Mouse (Mus musculus) MEL-GATA-1-ER (cell line): ENCODE results near the gene Rasl12.
A peak's percentile ranks its signal among the peaks of the same experiment; 100 is the strongest.

ENCODE experiments used
- DNase-seq: peaks from one replicate; pipeline ENCODE4 v3.0.0-alpha.2; 2012; ENCODE audit warnings: low read depth; ENCODE audit errors: extremely low read depth

Rasl12 gene

DNA sequence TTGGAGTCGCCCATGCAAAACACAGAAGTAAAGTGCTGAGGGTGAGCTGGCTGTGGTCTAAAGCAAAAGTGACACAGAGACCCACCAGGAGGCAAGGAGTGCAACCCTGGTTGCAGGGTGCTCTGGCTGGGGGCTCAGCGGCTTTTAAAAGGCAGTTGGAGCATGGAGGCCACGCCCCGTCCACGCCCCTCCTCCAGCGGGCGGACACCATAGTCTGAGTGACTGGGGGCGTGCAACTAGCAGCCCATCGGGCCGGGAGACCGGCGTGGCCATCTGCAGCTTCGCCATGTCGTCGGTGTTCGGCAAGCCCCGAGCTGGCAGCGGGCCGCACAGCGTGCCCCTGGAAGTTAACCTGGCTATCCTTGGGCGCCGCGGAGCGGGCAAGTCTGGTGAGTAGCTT, at the start of gene Rasl12:
Gene Rasl12 (plus strand): TSS at position 228 of the 400 bp plus-strand sequence.
- DNase-seq = peak; percentile 30

- no peak for DNase-seq
These were observed 45.1 kb upstream of the Rasl12 start for GRCm38 (mm10) chr9:65353251-65353650.

DNA sequence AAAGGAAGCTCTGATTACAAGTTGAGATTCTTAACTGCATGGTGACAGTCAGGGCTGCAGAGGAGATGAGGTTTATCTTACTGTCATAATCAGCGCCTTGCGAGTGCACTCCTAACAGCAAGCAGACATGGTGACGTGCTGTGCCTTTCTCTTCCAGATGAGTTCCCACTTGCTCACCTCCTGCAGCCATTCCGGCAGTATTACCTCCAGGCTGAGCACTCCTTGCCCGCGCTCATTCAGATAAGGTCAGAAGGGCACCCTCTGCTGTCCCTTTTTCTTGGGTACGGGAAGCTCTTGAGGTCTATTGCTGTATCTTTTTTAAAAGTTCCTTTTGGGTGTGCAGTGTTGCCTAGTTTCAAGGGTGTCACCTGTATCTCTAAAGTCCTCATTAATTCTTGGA, 41.7 kb upstream of the Rasl12 start:
- DNase-seq = no peak

DNA sequence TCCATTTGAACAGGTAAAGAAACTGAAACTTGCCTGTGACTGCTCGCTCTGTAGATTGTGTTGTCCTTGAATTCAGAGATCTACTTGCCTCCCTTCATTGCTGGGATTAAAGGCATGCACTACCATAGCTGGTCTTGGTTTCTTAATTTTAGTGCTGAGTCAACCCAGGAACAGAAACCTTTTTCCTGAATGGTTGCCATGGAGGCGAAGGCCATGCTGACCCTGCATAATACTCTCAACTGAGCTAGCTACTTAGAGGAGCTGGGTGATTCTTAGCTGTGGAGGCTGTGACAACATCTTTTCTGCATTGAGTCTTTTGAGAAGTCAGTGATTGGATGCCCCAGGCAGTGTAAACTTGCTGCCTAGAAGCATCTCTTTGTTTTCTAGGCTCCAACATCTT, 41.3 kb upstream of the Rasl12 start:
- DNase-seq = no peak

DNA sequence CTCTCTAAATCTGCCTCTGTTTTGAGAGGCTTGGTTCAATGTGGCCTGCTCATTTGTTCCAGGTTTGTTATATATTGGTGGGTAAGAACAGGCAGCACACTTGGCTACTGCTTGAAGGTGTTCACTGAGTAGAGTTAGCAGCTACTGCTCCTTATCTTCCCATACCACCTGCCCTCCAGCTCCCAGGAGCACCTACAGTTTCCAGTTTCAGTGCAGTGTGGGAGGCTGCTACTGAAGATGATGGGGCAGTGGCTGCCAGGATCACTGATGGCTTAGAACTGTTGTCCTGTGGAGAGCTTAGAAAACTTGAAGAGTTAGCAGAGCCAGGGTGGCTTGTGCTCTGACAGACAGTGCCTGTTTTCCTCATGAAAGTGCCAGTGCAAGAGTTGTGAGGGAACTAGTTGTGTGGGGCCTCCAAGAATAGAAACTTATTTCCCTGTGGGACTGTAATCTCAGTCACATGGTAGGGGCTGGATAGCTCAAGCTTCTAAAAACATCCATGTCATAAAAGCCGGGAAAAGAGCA, 39.3 kb upstream of the Rasl12 start:
- DNase-seq = no peak

DNA sequence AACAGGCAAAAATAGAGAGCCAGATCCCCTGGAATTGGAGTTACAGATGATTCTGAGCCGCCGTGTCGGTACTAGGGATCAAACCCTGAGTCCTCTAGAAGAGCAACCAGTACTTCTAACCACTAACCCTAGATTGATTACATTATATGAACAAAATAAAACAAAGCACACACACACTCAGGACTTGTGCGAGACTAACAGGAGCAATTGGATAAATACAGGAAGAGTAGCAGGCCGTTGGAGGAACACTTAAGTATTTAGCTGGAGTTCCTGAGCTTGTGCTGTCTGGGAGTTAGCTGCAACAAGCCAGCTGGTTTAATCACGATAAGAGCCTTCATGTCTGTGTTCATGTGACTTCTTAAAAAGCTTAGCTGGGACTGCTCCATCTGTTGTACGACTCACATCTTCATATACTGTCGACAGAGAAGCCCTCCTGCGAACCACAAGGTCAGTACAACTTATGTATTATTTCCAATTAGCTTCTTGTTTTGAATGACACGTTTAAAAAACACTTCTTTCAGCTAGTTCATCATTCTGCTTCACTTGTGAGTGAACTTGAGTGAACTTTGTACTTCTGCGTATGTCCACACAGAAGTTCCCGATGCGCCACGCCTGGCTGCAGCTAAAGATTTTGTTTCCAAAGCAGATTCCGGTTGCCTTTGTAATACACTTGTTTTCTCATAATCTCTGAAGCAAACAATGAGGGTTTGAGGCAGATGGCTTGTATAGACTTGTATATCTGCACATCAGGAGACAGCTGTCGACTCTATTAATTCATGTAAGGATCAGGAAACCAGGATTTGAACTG, 37.5 kb upstream of the Rasl12 start, which contains the start of gene Ubap1l:
Gene Ubap1l (plus strand): TSS at position 401 of the 808 bp plus-strand sequence.
- DNase-seq = no peak

GRCm38 (mm10) chr9:65363684-65364083, 34.6 kb upstream of the Rasl12 start:
- no peak for DNase-seq

GRCm38 (mm10) chr9:65365721-65366120, 32.6 kb upstream of the Rasl12 start:
- no peak for DNase-seq

DNA sequence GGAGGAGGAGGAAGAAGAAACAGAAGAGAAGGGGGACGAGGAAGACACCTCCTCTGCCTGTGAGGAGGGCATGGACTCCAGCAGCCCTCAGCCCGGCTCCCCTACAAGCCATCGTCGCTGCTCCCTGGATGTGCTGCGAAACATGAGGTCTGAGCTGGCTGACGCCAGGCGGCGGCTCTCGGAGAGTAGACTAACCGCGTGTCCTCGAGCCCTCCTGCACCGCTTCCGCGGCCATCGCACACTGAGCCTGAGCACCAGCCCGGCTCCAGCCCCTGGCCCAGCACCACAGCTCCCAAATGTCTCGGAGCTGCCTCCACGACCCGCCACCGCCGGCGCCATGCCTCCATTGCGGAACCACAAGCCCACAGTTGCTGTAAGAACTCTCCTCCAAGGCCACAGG, 26.6 kb upstream of the Rasl12 start:
- DNase-seq = no peak

DNA sequence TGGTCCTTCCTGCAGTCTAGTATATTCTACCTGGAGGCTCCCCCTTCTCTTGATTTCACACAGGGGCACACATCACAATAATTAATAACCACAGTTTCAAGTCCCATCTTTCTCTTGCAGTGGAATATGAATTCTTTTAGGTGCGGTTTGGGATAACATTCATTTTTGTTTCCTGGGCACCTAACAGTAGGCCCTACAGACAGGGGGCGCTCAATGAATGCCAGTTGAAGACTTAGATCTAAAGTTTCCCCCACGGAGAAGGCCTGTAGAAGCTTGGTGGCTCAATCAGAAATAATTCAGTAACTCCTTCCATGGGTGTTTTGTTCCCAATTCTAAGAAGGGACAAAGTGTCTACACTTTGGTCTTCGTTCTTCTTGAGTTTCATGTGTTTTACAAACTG, 25.9 kb upstream of the Rasl12 start:
- no peak for DNase-seq

GRCm38 (mm10) chr9:65374468-65375162, 23.7 kb upstream of the Rasl12 start:
- no peak for DNase-seq

DNA sequence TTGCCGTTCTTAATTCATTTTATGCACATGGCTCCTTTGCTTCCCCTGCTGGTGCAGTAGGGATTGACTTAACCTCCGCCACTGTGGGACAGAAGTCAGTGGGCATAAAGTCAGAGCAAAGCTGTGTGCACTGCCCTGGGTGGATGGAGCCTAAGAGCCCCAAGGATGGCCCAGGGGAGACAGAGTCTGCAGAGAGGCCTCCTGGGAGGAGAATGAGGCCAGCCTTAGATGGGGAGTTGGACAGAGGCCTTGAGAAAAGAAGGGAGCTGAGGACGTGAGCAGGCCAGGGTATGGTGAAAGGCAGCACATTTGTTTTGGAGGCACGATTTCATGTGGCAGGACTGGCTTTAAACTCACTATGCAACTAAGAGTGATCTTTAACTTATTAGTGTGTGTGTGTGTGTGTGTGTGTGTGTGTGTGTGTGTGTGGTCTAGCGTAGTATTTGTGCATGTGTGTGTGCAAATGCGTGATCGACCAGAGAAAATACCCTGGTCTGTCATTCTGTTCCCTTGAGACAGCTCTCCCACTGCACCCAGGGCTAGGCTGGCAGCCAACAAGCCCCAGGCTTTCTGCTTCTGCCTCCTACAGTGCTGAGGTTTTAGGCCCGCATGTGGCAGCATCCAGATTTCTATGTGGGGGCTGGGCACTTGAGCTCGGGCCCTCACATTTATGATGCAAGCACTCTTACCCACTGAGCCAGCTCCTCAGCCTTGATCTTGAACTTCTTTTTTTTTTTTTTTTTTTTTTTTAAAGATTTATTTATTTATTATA, 23.0 kb upstream of the Rasl12 start:
- no peak for DNase-seq

DNA sequence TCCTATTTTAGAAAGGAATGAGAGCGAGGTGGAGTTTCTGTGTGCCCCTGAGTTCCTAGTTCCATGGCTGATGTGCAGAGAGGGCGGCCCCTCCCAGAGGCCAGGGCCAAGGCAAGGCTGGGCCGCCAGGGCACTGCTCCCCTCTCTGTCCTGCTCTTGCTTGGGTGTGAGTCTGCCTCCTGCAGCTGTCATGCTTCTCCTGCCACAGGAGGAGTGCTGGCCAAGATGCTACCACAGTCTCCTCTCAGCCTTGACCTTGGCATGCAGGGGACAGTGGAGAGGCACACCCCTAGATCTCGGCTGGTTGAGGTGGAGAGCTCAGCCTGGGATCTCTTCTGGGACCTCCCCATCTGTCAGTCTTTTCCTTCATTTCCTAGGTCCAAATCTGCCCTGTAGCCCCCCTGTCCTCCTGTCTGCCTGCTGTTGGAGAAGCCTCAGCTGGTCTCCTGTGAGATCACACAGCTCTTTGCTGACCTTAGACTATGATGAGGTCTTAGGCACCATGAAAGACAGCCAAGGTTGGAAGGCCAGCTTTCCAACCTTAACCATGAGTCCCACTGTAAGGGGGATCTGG, 17.2 kb upstream of the Rasl12 start:
- DNase-seq = no peak

- no peak for DNase-seq
These were observed 16.1 kb upstream of the Rasl12 start for GRCm38 (mm10) chr9:65382031-65382750.

DNA sequence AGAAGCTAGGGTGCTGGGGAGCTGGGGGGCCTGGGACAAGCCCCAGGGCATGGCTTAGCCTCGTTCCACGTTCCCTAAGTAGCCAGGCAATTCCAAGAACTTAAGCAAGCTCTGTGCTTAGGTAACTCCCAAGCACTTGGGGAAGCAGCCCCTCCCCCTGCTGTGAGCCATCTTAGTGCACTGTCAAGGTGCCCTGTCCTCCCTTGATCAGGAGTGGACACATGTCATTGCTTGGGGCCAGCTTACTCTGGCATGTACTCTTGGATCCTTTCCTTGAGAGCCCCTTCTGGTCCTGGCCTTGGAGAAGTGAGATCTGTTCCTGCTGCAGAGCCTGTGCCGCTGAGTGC, 15.6 kb upstream of the Rasl12 start:
- DNase-seq = no peak

GRCm38 (mm10) chr9:65384276-65384675, 14.0 kb upstream of the Rasl12 start:
- DNase-seq = no peak

DNA sequence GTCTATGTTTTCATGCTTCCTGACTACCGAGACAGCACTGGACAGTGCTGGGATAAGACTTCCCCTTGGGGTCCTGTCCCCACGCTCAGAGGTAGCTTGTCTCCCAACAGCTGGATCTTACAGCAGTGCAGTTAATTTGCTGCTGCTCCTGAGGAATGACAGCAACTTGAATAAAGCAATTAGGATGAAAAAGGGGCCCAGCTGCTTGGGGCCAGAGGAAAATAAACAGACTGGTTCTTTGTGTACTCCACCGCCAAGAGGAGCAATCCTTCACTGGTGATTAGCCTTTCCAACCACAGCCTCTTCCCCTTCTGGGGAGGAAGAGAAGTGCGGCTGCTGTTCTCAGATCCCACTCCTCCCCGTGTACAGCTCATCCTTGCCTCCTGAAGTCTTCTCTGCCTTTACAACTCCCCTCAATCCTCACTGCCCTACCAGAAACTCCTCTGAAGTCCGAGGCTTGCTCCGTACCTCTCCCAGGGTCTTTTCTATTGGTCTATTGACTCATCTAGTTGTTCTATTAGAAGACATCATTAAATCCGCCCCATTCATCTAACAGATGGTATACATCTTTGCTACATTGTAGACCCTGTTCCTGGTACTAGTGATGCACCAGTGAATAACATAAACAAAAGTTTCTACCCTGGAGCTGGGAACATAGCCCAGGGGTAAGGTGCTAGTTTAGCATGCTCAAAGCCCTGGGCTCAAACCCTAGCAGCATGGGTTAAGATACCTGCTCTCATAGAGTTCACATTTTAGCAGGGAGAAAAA, 11.7 kb upstream of the Rasl12 start:
- no peak for DNase-seq

- no peak for DNase-seq
These were observed 7.3 kb upstream of the Rasl12 start for GRCm38 (mm10) chr9:65390752-65391612.

DNA sequence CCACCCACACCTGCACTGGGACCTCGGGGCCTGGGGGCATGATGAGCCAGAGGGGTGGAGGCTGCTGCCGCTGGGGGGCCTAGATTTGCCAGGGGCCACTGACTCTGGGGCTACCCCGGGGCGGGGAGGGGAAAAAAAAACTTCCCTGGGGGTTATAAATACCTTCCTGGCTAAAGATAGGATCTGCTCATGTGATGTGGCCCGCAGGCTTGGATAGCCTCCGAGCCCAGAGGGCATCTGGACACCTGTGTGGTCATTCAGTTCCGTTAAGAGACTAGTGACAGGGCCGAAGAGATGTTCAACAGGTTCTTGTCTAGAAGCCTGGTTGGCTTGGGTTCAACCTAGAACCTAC, 6.7 kb upstream of the Rasl12 start, which contains the start of gene Kbtbd13:
Gene Kbtbd13 (minus strand): TSS at position 40 of the 352 bp plus-strand sequence.
- no peak for DNase-seq
